Comparison of ENCODE assay signal across 13 mouse cellular contexts in the genomic region with DNA sequence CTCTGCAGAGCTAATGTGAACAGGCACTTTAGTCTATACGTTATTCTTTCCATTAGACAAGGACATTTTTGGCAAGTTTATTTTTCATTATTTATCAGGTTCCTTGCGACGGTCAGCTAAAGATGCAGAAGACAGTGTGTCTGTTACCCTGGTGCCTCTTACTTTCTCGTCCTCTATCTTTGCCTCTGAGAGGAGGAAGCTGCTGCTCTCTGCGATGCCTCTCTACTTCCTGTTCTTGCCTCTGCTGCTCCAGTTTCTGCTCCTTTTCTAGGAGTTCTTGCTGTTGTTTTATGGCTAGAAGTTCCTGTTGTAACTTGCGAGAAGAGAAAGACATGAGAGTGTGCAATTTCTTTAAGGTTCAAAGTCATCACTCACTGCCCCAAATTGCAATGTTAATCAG.
A peak's percentile ranks its signal among the peaks of the same experiment; 100 is the strongest.
DNase-seq lines count a peak whose midpoint lies in the region; ATAC-seq lines count a peak whose summit lies in the region.
"Had no signal": no experiment of that assay in that cellular context is flagged by ENCODE, and none has a peak within 500 bp of the region (broad histone marks: within the 10 kb centered on the region; RNA-seq: fewer than 3 reads in every experiment).

No protein-coding gene starts in this region.

- H3K27me3 ChIP-seq in neural tube, embryonic 15.5 days (replicated peaks): no peaks in the 10 kb centered on the region
- H3K27me3 ChIP-seq: lung, embryonic 15.5 days; neural tube, embryonic 12.5 days had no signal

- H3K9me3 ChIP-seq in neural tube, embryonic 15.5 days (replicated peaks): no peaks in the 10 kb centered on the region
- H3K9me3 ChIP-seq: lung, embryonic 15.5 days; neural tube, embryonic 12.5 days had no signal

- H3K36me3 ChIP-seq in neural tube, embryonic 15.5 days: no peaks in the 10 kb centered on the region
- H3K36me3 ChIP-seq: lung, embryonic 15.5 days; neural tube, embryonic 12.5 days had no signal

- H3K27ac ChIP-seq in neural tube, embryonic 15.5 days (replicated peaks): no peak overlapping the region
- H3K27ac ChIP-seq: lung, embryonic 15.5 days; neural tube, embryonic 12.5 days had no signal

- 0 out of 2 replicates have a peak, but pooled peaks have one; percentile 35 for ATAC-seq in monocyte, adult 5-6 weeks (replicated peaks; ENCODE audit: insufficient number of reproducible peaks, low FRiP score, low TSS enrichment, poor library complexity, severe bottlenecking)
- no peak for ATAC-seq in neural tube, embryonic 15.5 days (ENCODE audit: low FRiP score)

- no peaks in the 10 kb centered on the region for H3K4me1 ChIP-seq in neural tube, embryonic 15.5 days
- H3K4me1 ChIP-seq: lung, embryonic 15.5 days; neural tube, embryonic 12.5 days had no signal

- WGBS in neural tube, embryonic 15.5 days: 72% methylated on average over 6 of the region's 6 CpGs

- no peak overlapping the region for H3K4me3 ChIP-seq in neural tube, embryonic 15.5 days (replicated peaks)
- H3K4me3 ChIP-seq: lung, embryonic 15.5 days; neural tube, embryonic 12.5 days had no signal

- peak; percentile 4 for DNase-seq in left cerebral cortex, adult 11 months (ENCODE audit: low spot score)
- DNase-seq in left cerebral cortex, adult 9 months (ENCODE audit: low spot score in 2 of 2): no peak
- DNase-seq in CD4-positive, CD25-positive, alpha-beta regulatory T cell, adult 2 months (ENCODE audit: low read depth, low spot score): peak; percentile 33
- DNase-seq in brain, adult 2 months (ENCODE audit: low read depth, low spot score): peak; percentile 17
- DNase-seq in adrenal gland, adult (ENCODE audit: inconsistent age in 2 of 2, low spot score in 1 of 2): no peak
- no peak for DNase-seq in layer of hippocampus, postnatal 36 days
- DNase-seq: cerebellum, adult 8-10 months; gastrocnemius, postnatal 25 days had no signal

- H3K4me2 ChIP-seq in neural tube, embryonic 15.5 days: no peak overlapping the region
- H3K4me2 ChIP-seq: lung, embryonic 15.5 days; neural tube, embryonic 12.5 days had no signal

- H3K9ac ChIP-seq in neural tube, embryonic 15.5 days (replicated peaks): no peak overlapping the region
- H3K9ac ChIP-seq: forebrain, postnatal 0 days; lung, embryonic 15.5 days; neural tube, embryonic 12.5 days had no signal

Comparison
In these comparisons a context has a peak if more than half of its experiments do, and no peak if none do; other contexts are left out.
1. DNase-seq: peak in left cerebral cortex, adult 11 months (single experiment), CD4-positive, CD25-positive, alpha-beta regulatory T cell, adult 2 months (single experiment) and brain, adult 2 months (single experiment); none in left cerebral cortex, adult 9 months (0 of 2), adrenal gland, adult (0 of 2) and layer of hippocampus, postnatal 36 days (0 of 2).